Mouse (Mus musculus) embryo, embryonic 11.5 days (tissue): ENCODE measurements around the gene Mxra7.
"Not testable (repeated sequence)": the region's sequence is repeated elsewhere in the genome, so short reads cannot be mapped to it uniquely, and the experiment has no call there.

Source experiments
- DNase-seq: peaks from one replicate; pipeline ENCODE4 v3.0.0-alpha.2; 2012; ENCODE audit warnings: low read depth, low spot score

The Mxra7 gene

DNA sequence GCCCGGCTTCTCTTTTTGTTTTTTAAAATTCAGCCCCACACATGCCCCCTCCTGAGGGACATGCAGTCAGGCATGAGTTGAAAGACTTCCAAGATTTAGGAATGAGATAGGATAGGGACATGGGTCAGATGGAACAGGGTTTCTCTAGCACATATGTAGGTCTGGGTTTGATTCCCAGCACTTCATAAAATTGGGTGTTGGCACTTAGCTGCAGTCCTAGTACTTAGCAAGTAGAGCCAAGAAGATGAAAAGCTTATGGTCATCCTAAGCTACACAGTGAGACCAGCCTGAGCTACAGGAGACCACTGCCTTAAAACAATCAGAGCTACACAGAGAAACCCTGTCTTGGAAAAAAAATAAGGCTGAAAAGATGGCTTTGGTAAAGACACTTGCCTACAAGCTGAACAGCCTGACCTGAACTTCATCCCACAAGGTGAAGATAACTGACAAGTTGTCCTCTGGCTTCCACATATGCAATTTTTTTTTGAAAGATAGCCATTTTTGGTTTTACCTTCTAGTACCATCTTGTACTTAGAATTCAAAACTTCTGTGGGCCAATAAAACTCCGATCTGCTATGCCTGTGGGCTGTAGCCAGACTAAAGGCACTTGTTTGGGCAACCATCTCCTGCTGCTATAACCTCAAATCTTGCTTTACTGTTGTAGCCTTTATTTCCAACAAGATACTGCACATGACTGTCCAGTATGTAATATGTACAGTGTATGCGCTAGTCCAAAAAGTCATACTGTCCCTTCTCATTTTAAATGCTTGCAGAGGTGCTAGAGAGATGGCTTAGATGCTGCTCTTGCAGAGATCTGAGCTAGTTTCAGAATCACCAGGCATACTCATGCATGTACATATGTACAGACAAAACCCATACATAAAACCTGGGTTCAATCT lies 19.6 kb upstream of the Mxra7 start:
- DNase-seq, result no peak

DNA sequence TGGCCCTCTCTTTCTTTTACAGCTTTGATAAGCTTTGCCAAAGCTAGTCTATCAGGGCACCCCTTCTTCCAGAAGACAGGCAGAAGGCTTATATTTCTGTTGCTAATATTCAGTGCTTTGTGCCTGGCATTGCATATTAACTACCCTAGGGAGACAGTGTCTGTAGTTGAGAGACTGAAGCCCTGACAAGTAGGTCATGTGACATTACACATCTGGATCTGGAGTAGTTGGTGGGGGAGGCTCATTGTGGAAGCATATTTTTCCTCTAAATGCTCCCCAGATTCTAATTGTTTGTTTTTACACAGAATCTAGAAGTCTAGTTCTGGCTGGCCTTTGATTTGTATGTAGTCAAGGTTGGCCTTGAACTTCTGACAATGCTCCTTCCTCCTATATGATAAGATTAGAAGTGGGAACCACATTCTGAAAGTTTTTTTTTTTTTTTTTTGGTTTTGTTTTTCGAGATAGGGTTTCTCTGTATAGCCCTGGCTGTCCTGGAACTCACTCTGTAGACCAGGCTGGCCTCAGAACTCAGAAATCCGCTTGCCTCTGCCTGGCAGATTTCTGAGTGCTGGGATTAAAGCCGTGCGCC lies 18.8 kb upstream of the Mxra7 start:
- no peak for DNase-seq

DNA sequence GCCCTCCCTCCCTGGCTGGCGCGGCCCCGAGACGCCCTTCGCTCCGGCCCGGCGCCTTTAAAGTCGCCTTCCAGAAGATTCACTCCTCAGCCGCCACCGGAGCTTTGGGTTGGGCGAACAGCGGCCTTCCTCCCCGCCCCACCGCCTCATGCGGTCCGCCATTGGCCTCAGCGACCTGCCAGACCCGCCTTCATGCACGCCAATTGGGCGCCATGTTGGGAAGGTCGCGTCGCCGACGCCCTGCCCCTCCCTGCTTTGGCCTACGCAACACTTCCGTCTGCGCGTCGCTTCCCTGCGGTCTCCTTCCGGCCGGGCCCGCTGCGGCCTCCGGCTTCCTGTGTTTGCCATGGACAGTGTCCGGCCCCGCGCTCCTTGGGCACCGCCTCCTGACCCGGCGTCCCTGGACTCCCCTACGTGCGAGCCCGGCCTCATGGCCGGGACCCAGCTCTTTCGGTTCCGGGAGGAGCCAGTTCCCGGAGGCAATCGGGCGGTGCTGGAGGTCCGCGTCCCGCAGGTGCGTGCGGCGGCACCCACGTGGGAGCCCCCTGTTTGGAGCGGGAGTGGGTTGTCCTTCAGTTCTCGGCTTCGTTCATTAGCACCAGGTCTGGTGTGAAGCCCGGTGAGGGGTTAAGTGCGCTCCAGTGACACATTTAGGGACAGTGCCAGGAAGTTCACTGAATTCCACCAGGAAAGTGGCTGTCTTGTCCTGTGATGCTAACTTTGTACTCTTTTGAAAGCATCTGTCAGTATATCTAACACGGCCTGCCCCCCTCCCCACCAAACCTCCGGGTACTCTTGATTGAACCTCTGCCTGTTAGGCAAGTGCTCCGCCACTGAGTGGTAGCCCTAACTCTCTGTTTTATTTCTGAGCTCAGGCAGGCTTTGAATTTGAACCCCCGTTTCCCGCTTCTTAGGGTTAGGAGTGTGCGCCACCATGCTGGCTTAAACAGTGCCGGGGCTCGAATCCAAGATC lies 15.7 kb upstream of the Mxra7 start, which contains the start of the genes Mettl23 and Jmjd6:
Gene Mettl23, plus strand, starts transcription at position 18 of the 973 bp plus-strand sequence.
Gene Jmjd6, minus strand, starts transcription at position 189 of the 973 bp plus-strand sequence.
- peak; percentile 97 for DNase-seq

GRCm38 (mm10) chr11:116842531-116843260 lies 14.8 kb upstream of the Mxra7 start:
- DNase-seq, result peak; percentile 50

DNA sequence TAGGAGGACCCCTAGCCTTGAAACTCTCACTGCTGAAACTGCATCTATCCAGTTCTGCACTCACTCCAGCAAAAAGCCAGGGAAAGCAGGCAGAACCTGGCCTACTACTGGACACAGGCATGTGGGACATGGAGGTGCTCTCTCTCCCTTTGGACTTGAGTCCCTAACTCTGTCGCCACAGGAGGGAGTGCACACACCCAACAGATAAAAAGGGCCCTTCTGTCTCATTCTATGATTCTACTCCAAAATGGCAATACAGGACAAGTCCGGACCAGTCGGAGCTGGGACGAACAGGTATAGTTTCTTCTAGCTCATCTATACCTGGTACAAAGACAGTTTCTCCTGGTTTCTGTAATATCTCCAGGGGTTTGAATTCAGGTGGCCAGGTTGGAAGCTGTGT lies 12.9 kb upstream of the Mxra7 start:
- DNase-seq, result no peak

DNA sequence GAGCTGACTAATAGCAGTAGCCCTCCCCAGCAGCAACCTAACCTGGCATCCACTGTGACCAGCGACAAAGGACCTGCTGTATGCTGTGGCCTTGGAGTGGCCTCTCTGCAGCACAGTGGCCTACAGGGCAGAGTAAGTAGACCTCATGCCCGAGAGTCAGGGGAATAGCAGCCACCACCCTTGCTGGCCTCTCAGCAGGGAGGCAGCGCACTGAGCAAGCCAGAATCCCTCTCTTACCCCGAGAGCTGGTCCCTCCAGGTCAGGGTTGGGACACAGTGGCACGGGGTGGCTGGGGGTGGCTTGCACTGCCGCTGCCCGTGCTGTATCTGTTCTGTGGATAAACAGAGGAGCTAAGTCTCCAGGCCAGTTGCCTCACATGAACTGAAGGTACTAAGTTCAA lies 11.8 kb upstream of the Mxra7 start:
- DNase-seq, result no peak

GRCm38 (mm10) chr11:116838936-116839335 lies 11.1 kb upstream of the Mxra7 start:
- DNase-seq, result no peak

DNA sequence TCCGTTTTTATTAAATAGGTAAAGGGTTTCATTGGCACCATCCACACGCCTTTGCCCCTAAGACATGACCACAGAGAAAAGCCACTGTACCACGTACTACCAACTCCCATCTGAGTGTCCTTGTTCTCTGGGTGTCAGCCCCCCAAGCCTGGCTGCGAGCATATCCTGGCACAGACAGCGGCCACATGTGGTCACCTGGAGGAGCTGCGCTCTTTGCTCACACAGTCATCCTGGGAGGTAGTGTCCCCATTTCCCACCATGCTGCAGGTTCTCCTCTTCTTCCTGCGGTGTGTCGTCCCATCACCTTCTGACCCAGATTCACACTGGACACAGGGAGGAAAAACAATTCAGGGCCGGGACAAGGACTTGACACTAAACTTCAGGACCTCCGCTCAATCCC lies 9.6 kb upstream of the Mxra7 start:
- DNase-seq, result no peak

DNA sequence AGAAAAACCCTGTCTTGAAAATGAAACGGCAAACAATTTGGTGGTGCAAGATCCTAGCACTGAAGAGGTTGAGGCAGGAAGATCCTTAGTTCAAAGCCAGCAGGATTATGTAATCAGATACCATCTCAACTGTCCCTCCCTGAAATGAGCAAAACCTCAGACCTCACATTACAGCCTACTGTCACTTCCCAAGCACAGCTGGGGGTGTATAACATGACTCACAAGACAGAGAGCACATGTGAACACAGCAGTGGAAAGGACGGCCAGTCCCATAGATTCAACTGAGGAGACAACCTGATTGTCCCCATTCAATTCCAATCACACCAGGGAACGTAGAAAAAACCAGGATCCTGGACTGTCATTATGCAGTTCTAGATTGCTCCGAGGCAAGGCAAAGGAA lies 8.4 kb upstream of the Mxra7 start:
- no peak for DNase-seq

GRCm38 (mm10) chr11:116834954-116835353 lies 7.1 kb upstream of the Mxra7 start:
- DNase-seq, result no peak

DNA sequence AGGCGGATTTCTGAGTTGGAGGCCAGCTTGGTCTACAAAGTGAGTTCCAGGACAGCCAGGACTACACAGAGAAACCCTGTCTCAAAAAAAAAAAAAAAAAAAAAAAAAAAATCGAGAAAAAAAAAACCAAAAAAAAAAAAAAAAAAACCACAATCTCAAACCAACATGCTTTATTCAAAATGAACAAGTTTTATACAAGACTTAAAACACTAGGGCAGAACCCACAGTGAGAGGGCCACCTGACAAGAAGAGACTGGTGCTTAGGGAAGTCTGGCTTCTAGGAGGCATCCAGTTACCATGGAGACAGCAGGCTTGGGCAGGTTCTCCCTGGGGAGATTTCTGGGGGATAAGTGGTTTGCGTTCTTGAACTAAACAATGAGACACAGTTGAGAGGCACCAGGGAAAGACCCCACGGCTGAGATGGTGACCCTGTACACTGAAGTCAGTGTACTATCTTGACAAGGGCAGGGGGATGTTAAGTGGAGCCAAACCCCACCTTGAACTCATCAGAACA lies 4.4 kb upstream of the Mxra7 start:
- no peak for DNase-seq

- no peak for DNase-seq
Measured at GRCm38 (mm10) chr11:116826550-116827504, 1.0 kb downstream of the Mxra7 start.

- no peak for DNase-seq
Measured at GRCm38 (mm10) chr11:116825230-116825629, 2.6 kb downstream of the Mxra7 start.

DNA sequence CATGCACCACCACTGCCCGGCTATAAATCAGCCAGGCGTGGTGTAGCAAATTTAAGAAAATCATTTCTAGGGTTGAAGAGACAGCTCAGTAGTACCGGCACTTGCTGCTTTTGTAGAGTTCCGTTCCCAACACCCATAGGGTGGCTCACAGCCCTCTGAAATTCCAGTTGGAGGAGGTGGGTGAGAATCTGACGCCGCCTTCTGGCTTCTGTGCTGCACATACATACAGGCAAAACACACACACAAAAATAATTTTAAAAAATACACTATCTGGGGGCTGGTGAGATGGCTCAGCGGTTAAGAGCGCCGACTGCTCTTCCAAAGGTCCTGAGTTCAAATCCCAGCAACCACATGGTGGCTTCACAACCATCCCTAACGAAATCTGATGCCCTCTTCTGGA lies 4.0 kb downstream of the Mxra7 start:
- DNase-seq, result not testable (repeated sequence)

DNA sequence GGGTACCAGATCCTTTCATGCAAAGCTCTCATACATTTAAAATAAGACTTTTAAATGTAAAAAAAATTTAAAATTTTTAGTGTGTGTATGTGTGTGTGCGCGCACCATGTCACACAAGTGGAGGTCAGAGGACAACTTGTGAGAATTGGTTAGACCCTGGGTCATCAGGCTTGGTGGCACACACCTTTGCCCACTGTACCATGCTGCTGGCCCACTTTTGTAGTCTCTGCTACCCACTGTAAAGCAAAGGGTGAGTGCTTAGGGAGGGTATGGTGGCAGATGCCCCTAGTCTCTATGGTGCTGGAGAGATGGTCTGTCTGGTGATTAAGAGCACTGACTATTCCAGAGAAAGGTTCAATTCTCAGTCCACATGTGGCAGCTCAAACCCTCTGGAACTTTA lies 4.6 kb downstream of the Mxra7 start:
- DNase-seq, result no peak

DNA sequence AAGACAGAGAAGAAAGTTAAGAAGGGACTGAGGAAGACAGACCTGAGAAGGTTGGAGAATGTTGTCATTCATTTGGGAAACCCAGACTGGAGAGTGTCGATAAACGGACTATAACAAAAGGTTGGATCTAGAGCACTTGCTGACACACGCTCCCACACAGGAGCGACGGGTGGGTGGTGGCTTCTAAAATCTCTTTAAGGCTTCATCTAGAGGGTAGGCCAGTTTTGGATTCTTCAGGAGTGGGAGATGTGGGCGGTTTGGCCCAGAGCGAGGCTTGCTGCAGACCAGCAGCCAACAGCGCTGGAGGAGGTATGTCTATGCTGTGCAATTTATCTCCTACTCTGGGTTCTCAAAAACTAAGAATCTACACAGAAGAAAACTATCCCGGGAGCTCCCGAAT lies 5.2 kb downstream of the Mxra7 start:
- DNase-seq, result no peak

- DNase-seq, result no peak
Measured at GRCm38 (mm10) chr11:116822215-116822614, 5.6 kb downstream of the Mxra7 start.

DNA sequence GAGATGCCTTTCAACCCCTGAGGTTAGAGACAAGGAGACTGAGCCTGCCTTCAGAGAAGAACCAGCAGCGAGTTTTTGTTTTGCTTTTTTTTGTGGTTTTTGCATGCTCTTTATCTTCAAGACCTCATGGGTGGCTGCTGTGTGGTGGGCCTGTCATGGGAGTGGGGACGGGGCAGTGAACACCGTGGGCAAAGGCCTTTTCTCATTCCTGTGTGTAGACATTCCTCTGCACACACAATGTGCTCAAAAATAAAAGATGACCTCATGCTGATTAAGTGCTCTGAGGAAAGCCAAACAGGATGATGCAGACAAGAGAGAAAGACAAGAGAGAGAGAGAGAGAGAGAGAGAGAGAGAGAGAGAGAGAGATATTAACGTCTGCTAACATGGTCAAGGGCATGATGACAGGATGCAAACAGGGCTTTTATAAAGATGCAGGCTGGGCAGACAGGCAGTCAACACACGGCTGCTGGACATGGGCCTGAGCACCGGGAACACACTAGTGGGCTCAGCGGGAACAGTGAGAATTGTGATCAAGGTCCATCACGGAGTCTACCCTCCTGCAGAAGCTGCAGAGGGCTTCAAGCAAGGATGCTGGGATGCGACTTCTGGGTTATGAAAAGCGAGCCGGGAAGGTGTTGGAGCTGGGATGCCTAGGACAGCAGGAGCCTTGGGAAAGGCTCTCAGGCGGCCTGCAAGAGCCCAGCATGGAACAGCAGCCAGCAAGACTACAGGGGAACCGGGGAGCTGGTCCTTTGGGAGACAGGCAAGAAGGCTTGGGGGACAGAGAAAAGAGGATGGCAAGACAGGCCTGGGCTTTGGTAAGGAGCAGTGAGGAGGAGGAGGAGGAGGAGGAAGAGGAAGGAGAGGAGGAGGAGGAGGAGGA lies 6.5 kb downstream of the Mxra7 start:
- no peak for DNase-seq
